Mouse (Mus musculus): ENCODE measurements around the gene Rplp1.

The Rplp1 gene

GRCm38 (mm10) chr9:61911300-61912128 is 2.8 kb downstream of the Rplp1 start:
- DNase-seq (ENCODE audit: low spot score in 2 of 2) = no peak

- no peak for DNase-seq (ENCODE audit: low spot score in 2 of 2)
Observed at GRCm38 (mm10) chr9:61910526-61911256, 3.7 kb downstream of the Rplp1 start.

- DNase-seq (ENCODE audit: low spot score in 2 of 2) = no peak
Observed at GRCm38 (mm10) chr9:61909633-61910032, 4.7 kb downstream of the Rplp1 start.

- DNase-seq (ENCODE audit: low spot score in 2 of 2) = no peak
Observed at GRCm38 (mm10) chr9:61908832-61909407, 5.4 kb downstream of the Rplp1 start.

- DNase-seq (ENCODE audit: low spot score in 2 of 2) = no peak
Observed at GRCm38 (mm10) chr9:61908341-61908740, 6.0 kb downstream of the Rplp1 start.

GRCm38 (mm10) chr9:61907621-61908295 is 6.6 kb downstream of the Rplp1 start:
- no peak for DNase-seq (ENCODE audit: low spot score in 2 of 2)

- no peak for DNase-seq (ENCODE audit: low spot score in 2 of 2)
Observed at GRCm38 (mm10) chr9:61906912-61907311, 7.4 kb downstream of the Rplp1 start.

GRCm38 (mm10) chr9:61905576-61905975 is 8.8 kb downstream of the Rplp1 start:
- DNase-seq (ENCODE audit: low spot score in 2 of 2) = no peak

- no peak for DNase-seq (ENCODE audit: low spot score in 2 of 2)
Observed at GRCm38 (mm10) chr9:61904201-61904600, 10.1 kb downstream of the Rplp1 start.

- peak in 1 of 2 experiments; percentile 51 for DNase-seq (ENCODE audit: low spot score in 2 of 2)
Observed at GRCm38 (mm10) chr9:61902445-61902844, 11.9 kb downstream of the Rplp1 start.

- no peak for DNase-seq (ENCODE audit: low spot score in 2 of 2)
Observed at GRCm38 (mm10) chr9:61901574-61901973, 12.8 kb downstream of the Rplp1 start.

- peak; percentile 90 for DNase-seq (ENCODE audit: low spot score in 2 of 2)
Observed at GRCm38 (mm10) chr9:61899804-61900203, 14.5 kb downstream of the Rplp1 start.

GRCm38 (mm10) chr9:61898401-61898800 is 15.9 kb downstream of the Rplp1 start:
- peak; percentile 83 to 92 for DNase-seq (ENCODE audit: low spot score in 2 of 2)

- DNase-seq (ENCODE audit: low spot score in 2 of 2) = no peak
Observed at GRCm38 (mm10) chr9:61895014-61895413, 19.3 kb downstream of the Rplp1 start.

- no peak for DNase-seq (ENCODE audit: low spot score in 2 of 2)
Observed at GRCm38 (mm10) chr9:61889855-61890254, 24.5 kb downstream of the Rplp1 start.

- peak in 1 of 2 experiments; percentile 60 for DNase-seq (ENCODE audit: low spot score in 2 of 2)
Observed at GRCm38 (mm10) chr9:61887661-61888379, 26.5 kb downstream of the Rplp1 start.

GRCm38 (mm10) chr9:61885964-61886363 is 28.4 kb downstream of the Rplp1 start:
- DNase-seq (ENCODE audit: low spot score in 2 of 2) = no peak

- DNase-seq (ENCODE audit: low spot score in 2 of 2) = no peak
Observed at GRCm38 (mm10) chr9:61884936-61885335, 29.4 kb downstream of the Rplp1 start.

- no peak for DNase-seq (ENCODE audit: low spot score in 2 of 2)
Observed at GRCm38 (mm10) chr9:61884375-61884774, 30.0 kb downstream of the Rplp1 start.

GRCm38 (mm10) chr9:61882179-61882578 is 32.2 kb downstream of the Rplp1 start:
- DNase-seq (ENCODE audit: low spot score in 2 of 2) = no peak

- peak; percentile 66 to 84 for DNase-seq (ENCODE audit: low spot score in 2 of 2)
Observed at GRCm38 (mm10) chr9:61878889-61879288, 35.5 kb downstream of the Rplp1 start.

All from cerebellum, postnatal 4 days (tissue).